Mouse (Mus musculus) myocyte (in vitro differentiated cells): ENCODE measurements around the gene Mapk8ip1.
A peak's percentile ranks its signal among the peaks of the same experiment; 100 is the strongest.

Source experiments
- E2F4 ChIP-seq: IDR thresholded peaks from one replicate; pipeline ENCODE4 v1.6.1; 2011; ENCODE audit warnings: mild to moderate bottlenecking, control low read depth, moderate library complexity; ENCODE audit not compliant: insufficient read depth
- MAX ChIP-seq: IDR thresholded peaks from one replicate; pipeline ENCODE4 v1.6.1; 2011; ENCODE audit warnings: low read depth, mild to moderate bottlenecking, control low read depth
- MYOD1 ChIP-seq, 3 experiments: IDR thresholded peaks; one replicate each; pipeline ENCODE4 v1.6.1; 2011; ENCODE audit warnings: control low read depth in 2 of 3, low read depth in 2 of 3, mild to moderate bottlenecking in 2 of 3, moderate library complexity in 1 of 3; ENCODE audit not compliant: insufficient read length in 2 of 3, control insufficient read depth in 1 of 3
- MYOG ChIP-seq, 3 experiments: IDR thresholded peaks; one replicate each; pipeline ENCODE4 v1.6.1; 2011; ENCODE audit warnings: control low read depth in 2 of 3, low read depth in 2 of 3, mild to moderate bottlenecking in 2 of 3; ENCODE audit not compliant: insufficient read length in 2 of 3, control insufficient read depth in 1 of 3, insufficient read depth in 1 of 3
- POLR2A ChIP-seq: IDR thresholded peaks from one replicate; pipeline ENCODE4 v1.6.1; 2011; ENCODE audit warnings: low read depth, mild to moderate bottlenecking, control low read depth, moderate library complexity; ENCODE audit not compliant: insufficient read length
- POLR2AphosphoS2 ChIP-seq: IDR thresholded peaks from one replicate; pipeline ENCODE4 v1.6.1; 2011; ENCODE audit warnings: low read depth, control low read depth; ENCODE audit not compliant: insufficient read length
- REST ChIP-seq: IDR thresholded peaks from one replicate; pipeline ENCODE4 v1.6.1; 2011; ENCODE audit warnings: mild to moderate bottlenecking, control low read depth, moderate library complexity; ENCODE audit not compliant: insufficient read depth, insufficient read length
- SRF ChIP-seq: IDR thresholded peaks from one replicate; pipeline ENCODE4 v1.6.1; 2011; ENCODE audit warnings: low read depth; ENCODE audit not compliant: control insufficient read depth, insufficient read length
- TCF12 ChIP-seq: IDR thresholded peaks from one replicate; pipeline ENCODE4 v1.6.1; 2011; ENCODE audit warnings: mild to moderate bottlenecking, control low read depth; ENCODE audit not compliant: poor library complexity, insufficient read depth, severe bottlenecking
- TCF3 ChIP-seq: IDR thresholded peaks from one replicate; pipeline ENCODE4 v1.6.1; 2011; ENCODE audit warnings: low read depth, control low read depth; ENCODE audit not compliant: insufficient read length
- USF1 ChIP-seq: IDR thresholded peaks from one replicate; pipeline ENCODE4 v1.6.1; 2011; ENCODE audit warnings: low read depth, mild to moderate bottlenecking, control low read depth, moderate library complexity

- TF ChIP-seq TCF12, result no peak
- TF ChIP-seq POLR2AphosphoS2, result peak; percentile 33
- TF ChIP-seq SRF, result no peak
- no peak for TF ChIP-seq POLR2A
- TF ChIP-seq MAX, result no peak
- TF ChIP-seq USF1, result no peak
- TF ChIP-seq E2F4, result no peak
- no peak for TF ChIP-seq MYOD1 (IDR thresholded peaks at IDR 0.05; ENCODE audit: control insufficient read depth in 1 of 3, insufficient read length in 2 of 3, low read depth in 2 of 3)
- TF ChIP-seq REST, result no peak
- no peak for TF ChIP-seq TCF3
- no peak for TF ChIP-seq MYOG (IDR thresholded peaks at IDR 0.05; ENCODE audit: control insufficient read depth in 1 of 3, insufficient read depth in 1 of 3, insufficient read length in 2 of 3, low read depth in 2 of 3)
Observed at GRCm38 (mm10) chr2:92385113-92386051, 15.7 kb downstream of the Mapk8ip1 start.
